Mouse (Mus musculus): ENCODE data around the gene Prss23. TPM values are rescaled to one million over a fixed set of nuclear protein-coding genes. Genes with fewer than 3 reads are reported as not detected.

Gene Prss23
- total RNA-seq (2012; rRNA removed) (not detected in 2 replicates), polyA plus RNA-seq (2012; ENCODE audit: insufficient read depth in 1 of 2, insufficient read length in 2 of 2, low read depth in 1 of 2, low replicate concordance in 2 of 2, missing spikeins in 1 of 2) (not detected)

- Histone ChIP-seq H3K79me2 (ENCODE audit: control insufficient read depth, insufficient read depth, low read length, poor library complexity) (no peaks in the 10 kb centered on the region), H3K27me3 (ENCODE audit: control insufficient read depth in 1 of 2, insufficient read depth in 2 of 2, low read length in 2 of 2) (no peaks in the 10 kb centered on the region), H3K36me3 (ENCODE audit: control insufficient read depth in 1 of 2, insufficient read depth in 2 of 2, low read length in 2 of 2) (no peaks in the 10 kb centered on the region), H3K4me1 (ENCODE audit: control insufficient read depth in 1 of 2, insufficient read depth in 2 of 2, low read length in 2 of 2) (no peaks in the 10 kb centered on the region), H3K27ac (ENCODE audit: control insufficient read depth, low read depth, low read length) (no peak within 1 kb of the TSS), H3K4me3 (ENCODE audit: control insufficient read depth in 1 of 2, insufficient read depth in 1 of 2, low read depth in 2 of 2, low read length in 2 of 2) (no peak within 1 kb of the TSS), H3K9me3 (replicated peaks; ENCODE audit: insufficient read depth, low read length) (no peaks in the 10 kb centered on the region), H3K9ac (ENCODE audit: control insufficient read depth, low read depth, low read length, poor library complexity, severe bottlenecking) (no peak within 1 kb of the TSS)
- TF ChIP-seq KAT2A (conservative IDR thresholded peaks at IDR 0.05; ENCODE audit: low read depth, low read length) (no peak), ETS1 (IDR thresholded peaks at IDR 0.05; ENCODE audit: low read depth, low read length) (no peak), TBP (IDR thresholded peaks at IDR 0.05; ENCODE audit: low read depth, low read length) (no peak), ZKSCAN1 (IDR thresholded peaks at IDR 0.05; ENCODE audit: low read depth, low read length) (no peak), E2F4 (IDR thresholded peaks at IDR 0.05; ENCODE audit: borderline replicate concordance, low read depth, low read length) (no peak), ZMIZ1 (IDR thresholded peaks at IDR 0.05; ENCODE audit: low read depth, low read length) (no peak), MAZ (IDR thresholded peaks at IDR 0.05; ENCODE audit: low read depth, low read length) (no peak), EP300 (IDR thresholded peaks at IDR 0.05; ENCODE audit: low read depth in 1 of 2, low read length in 2 of 2) (no peak), CHD2 (IDR thresholded peaks at IDR 0.05; ENCODE audit: low read length) (no peak), POLR2AphosphoS5 (IDR thresholded peaks at IDR 0.05; ENCODE audit: borderline replicate concordance, low read depth, low read length) (no peak), MYC (IDR thresholded peaks at IDR 0.05; ENCODE audit: low read depth, low read length) (no peak), MAX (IDR thresholded peaks at IDR 0.05; ENCODE audit: low read length) (no peak), POLR2AphosphoS2 (IDR thresholded peaks at IDR 0.05; ENCODE audit: low read length) (no peak)
- DNase-seq (ENCODE audit: low read depth, low spot score): no peak
Measured at GRCm38 (mm10) chr7:89526731-89527429, at the start of gene Prss23. Gene Prss23, minus strand, starts transcription at chr7:89527187.

- Histone ChIP-seq H3K79me2 (ENCODE audit: control insufficient read depth, insufficient read depth, low read length, poor library complexity) (no peaks in the 10 kb centered on the region), H3K4me1 (ENCODE audit: control insufficient read depth in 1 of 2, insufficient read depth in 2 of 2, low read length in 2 of 2) (no peaks in the 10 kb centered on the region), H3K9ac (ENCODE audit: control insufficient read depth, low read depth, low read length, poor library complexity, severe bottlenecking) (no peak overlapping the region), H3K36me3 (ENCODE audit: control insufficient read depth in 1 of 2, insufficient read depth in 2 of 2, low read length in 2 of 2) (no peaks in the 10 kb centered on the region), H3K4me3 (ENCODE audit: control insufficient read depth in 1 of 2, insufficient read depth in 1 of 2, low read depth in 2 of 2, low read length in 2 of 2) (no peak overlapping the region), H3K27ac (ENCODE audit: control insufficient read depth, low read depth, low read length) (no peak overlapping the region), H3K27me3 (ENCODE audit: control insufficient read depth in 1 of 2, insufficient read depth in 2 of 2, low read length in 2 of 2) (no peaks in the 10 kb centered on the region), H3K9me3 (replicated peaks; ENCODE audit: insufficient read depth, low read length) (no peaks in the 10 kb centered on the region)
- DNase-seq (ENCODE audit: low read depth, low spot score): no peak
- TF ChIP-seq GABPA (IDR thresholded peaks at IDR 0.05; ENCODE audit: low read depth, low read length): no peak
- no peak for TF ChIP-seq MAZ (IDR thresholded peaks at IDR 0.05; ENCODE audit: low read depth, low read length)
- no peak for TF ChIP-seq RCOR1 (IDR thresholded peaks at IDR 0.05; ENCODE audit: low read depth, low read length)
- no peak for TF ChIP-seq USF1 (IDR thresholded peaks at IDR 0.05; ENCODE audit: low read depth, low read length)
- TF ChIP-seq ZKSCAN1 (IDR thresholded peaks at IDR 0.05; ENCODE audit: low read depth, low read length): no peak
- no peak for TF ChIP-seq E2F4 (IDR thresholded peaks at IDR 0.05; ENCODE audit: borderline replicate concordance, low read depth, low read length)
- TF ChIP-seq USF2 (IDR thresholded peaks at IDR 0.05; ENCODE audit: borderline replicate concordance in 1 of 2, insufficient read depth in 1 of 2, low read depth in 1 of 2, low read length in 2 of 2): no peak
- TF ChIP-seq NRF1 (IDR thresholded peaks at IDR 0.05; ENCODE audit: insufficient read depth, low read depth, low read length, poor library complexity, severe bottlenecking): no peak
- no peak for TF ChIP-seq UBTF (IDR thresholded peaks at IDR 0.05; ENCODE audit: borderline replicate concordance, insufficient read depth, low read depth, low read length)
Measured at GRCm38 (mm10) chr7:89576127-89576526, 49.1 kb upstream of the Prss23 start.

Data from MEL (cell line).